Mouse (Mus musculus) hindbrain, embryonic 14.5 days (tissue): ENCODE measurements at regions not wholly inside any gene's neighbourhood (a gene's known extent, or its start where the extent isn't known, plus 50 kb on each side); places are given as distances from the start of the nearest gene placed in this dataset.

Experiments used
- ATAC-seq: fragments of 200-750 bp; cut with Nextera tagmentation; 2 replicates; pipeline ENCODE4 v1.8.0; 2017; ENCODE audit warnings: moderate number of reproducible peaks, mild to moderate bottlenecking, moderate TSS enrichment, moderate library complexity; ENCODE audit not compliant: low FRiP score
- DNase-seq: peaks from one replicate; pipeline ENCODE4 v3.0.0-alpha.2; 2015; ENCODE audit warnings: low spot score
- H3K27ac ChIP-seq: fragments of 300-500 bp; sonication (generic); 2 replicates; pipeline ENCODE4 v1.5.1; 2014; ENCODE audit warnings: mild to moderate bottlenecking, moderate library complexity
- H3K27me3 ChIP-seq: fragments of 300-500 bp; sonication (generic); 2 replicates; pipeline ENCODE4 v1.6.1; 2014; ENCODE audit warnings: mild to moderate bottlenecking, low read length, mixed read lengths; ENCODE audit not compliant: control insufficient read depth, insufficient read depth
- H3K36me3 ChIP-seq: fragments of 300-500 bp; sonication (generic); replicated peaks from 2 replicates; pipeline ENCODE4 v1.6.1; 2014; ENCODE audit not compliant: control insufficient read depth, insufficient read depth
- H3K4me1 ChIP-seq: fragments of 300-500 bp; sonication (generic); replicated peaks from 2 replicates; pipeline ENCODE4 v1.6.1; 2014; ENCODE audit warnings: antibody characterized with exemption, low read length, mixed read lengths; ENCODE audit not compliant: control insufficient read depth, insufficient read depth
- H3K4me2 ChIP-seq: fragments of 300-500 bp; sonication (generic); replicated peaks from 2 replicates; pipeline ENCODE4 v1.6.1; 2014; ENCODE audit warnings: mild to moderate bottlenecking, moderate library complexity
- H3K4me3 ChIP-seq: fragments of 300-500 bp; sonication (generic); replicated peaks from 2 replicates; pipeline ENCODE4 v1.5.1; 2014; ENCODE audit warnings: mild to moderate bottlenecking, low read length
- H3K9ac ChIP-seq: fragments of 300-500 bp; sonication (generic); 2 replicates; pipeline ENCODE4 v1.6.1; 2014
- H3K9me3 ChIP-seq: fragments of 300-500 bp; sonication (generic); 2 replicates; pipeline ENCODE4 v1.6.1; 2016; ENCODE audit warnings: low read length; ENCODE audit not compliant: control insufficient read depth
- WGBS: fragments of 180-500 bp; shearing (Covaris S2); extraction: QIAGEN DNeasy Blood & Tissue Kit; methylation state at CpG from one replicate; pipeline ENCODE4 v1.1.7; 2014; 5-methylcytosine and 5-hydroxymethylcytosine counted together

DNA sequence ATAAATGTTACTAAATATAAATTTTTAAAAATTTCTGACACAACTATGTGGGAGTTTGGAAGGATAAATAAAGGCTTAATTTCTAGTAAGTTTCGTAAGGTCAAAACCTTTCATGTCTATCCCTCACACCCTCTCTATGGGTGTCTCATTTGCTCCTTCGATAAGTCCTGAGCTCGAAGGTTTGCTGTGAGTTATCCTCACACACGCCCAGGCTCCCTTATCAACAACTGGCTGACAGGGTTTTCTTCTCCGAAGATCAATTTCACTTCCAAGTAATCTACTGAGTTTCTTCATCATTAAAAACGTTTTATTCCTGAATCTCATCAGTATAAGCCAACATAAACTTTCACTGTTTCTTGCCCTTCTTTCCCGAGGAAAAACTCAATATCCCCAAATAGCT lies 416.0 kb upstream of the Nudt12 start:
- Histone ChIP-seq H3K36me3 (no peaks in the 10 kb centered on the region), H3K27ac (no peak overlapping the region), H3K9ac (no peak overlapping the region), H3K9me3 (no peaks in the 10 kb centered on the region), H3K4me3 (no peak overlapping the region), H3K4me2 (no peak overlapping the region), H3K4me1 (no peaks in the 10 kb centered on the region), H3K27me3 (no peaks in the 10 kb centered on the region)
- no peak for ATAC-seq
- 77% methylated on average over 7 of the region's 7 CpGs for WGBS
- DNase-seq = no peak

GRCm38 (mm10) chr17:59421489-59421888 lies 408.3 kb upstream of the Nudt12 start:
- Histone ChIP-seq H3K4me1 (no peaks in the 10 kb centered on the region), H3K4me2 (peak overlapping the region; percentile 17; the same call in 1 of the 2 replicates), H3K9ac (no peak overlapping the region), H3K4me3 (no peak overlapping the region), H3K27me3 (no peaks in the 10 kb centered on the region), H3K9me3 (no peaks in the 10 kb centered on the region), H3K36me3 (no peaks in the 10 kb centered on the region), H3K27ac (no peak overlapping the region; the same call in 1 of the 2 replicates)
- no peak for ATAC-seq
- no peak for DNase-seq
- 67% methylated on average over 14 of the region's 14 CpGs for WGBS

GRCm38 (mm10) chr17:59409315-59409714 lies 396.1 kb upstream of the Nudt12 start:
- no peak overlapping the region for H3K27ac ChIP-seq
- no peak for ATAC-seq
- H3K9ac ChIP-seq = no peak overlapping the region
- WGBS = 82% methylated on average over 2 of the region's 2 CpGs
- no peaks in the 10 kb centered on the region for H3K4me1 ChIP-seq
- H3K4me3 ChIP-seq = no peak overlapping the region
- H3K4me2 ChIP-seq = no peak overlapping the region
- no peak for DNase-seq
- no peaks in the 10 kb centered on the region for H3K27me3 ChIP-seq
- no peaks in the 10 kb centered on the region for H3K9me3 ChIP-seq
- no peaks in the 10 kb centered on the region for H3K36me3 ChIP-seq

- Histone ChIP-seq H3K9ac (no peak overlapping the region), H3K9me3 (no peaks in the 10 kb centered on the region), H3K4me1 (no peaks in the 10 kb centered on the region), H3K4me3 (no peak overlapping the region), H3K27me3 (no peaks in the 10 kb centered on the region), H3K36me3 (no peaks in the 10 kb centered on the region), H3K4me2 (no peak overlapping the region), H3K27ac (no peak overlapping the region)
- ATAC-seq (no peak), DNase-seq (no peak)
- whole genome bisulfite sequencing = 73% methylated on average over 1 of the region's 1 CpGs
These were observed 391.4 kb upstream of the Nudt12 start for GRCm38 (mm10) chr17:59404525-59404924.

DNA sequence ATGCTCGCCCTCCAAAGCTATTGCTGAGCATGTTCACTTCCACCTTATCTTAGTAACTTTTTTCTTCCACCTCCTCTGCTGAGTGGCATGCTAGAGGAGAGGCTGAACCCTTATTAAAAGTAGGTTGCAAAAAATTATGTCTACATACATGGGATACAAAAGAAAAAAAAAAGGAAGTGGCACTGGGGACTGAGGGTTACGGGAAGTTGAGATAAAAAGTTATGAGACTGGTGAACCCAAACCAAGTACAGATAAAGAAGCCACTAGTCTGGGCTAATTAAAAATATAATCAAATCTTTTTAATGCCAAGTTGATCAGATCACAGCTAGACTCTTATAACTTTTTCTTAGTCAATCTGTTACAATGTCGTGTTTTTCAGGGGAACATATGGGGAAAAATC lies 384.2 kb upstream of the Nudt12 start:
- no peak overlapping the region for H3K4me2 ChIP-seq
- H3K9me3 ChIP-seq = no peaks in the 10 kb centered on the region
- no peaks in the 10 kb centered on the region for H3K27me3 ChIP-seq
- 94% methylated on average over 3 of the region's 3 CpGs for WGBS
- no peak for DNase-seq
- H3K4me3 ChIP-seq = no peak overlapping the region
- H3K4me1 ChIP-seq = no peaks in the 10 kb centered on the region
- H3K9ac ChIP-seq = no peak overlapping the region
- no peak overlapping the region for H3K27ac ChIP-seq
- no peaks in the 10 kb centered on the region for H3K36me3 ChIP-seq
- ATAC-seq = no peak

- ATAC-seq (no peak), DNase-seq (no peak)
- Histone ChIP-seq H3K27me3 (no peaks in the 10 kb centered on the region), H3K4me3 (no peak overlapping the region), H3K36me3 (no peaks in the 10 kb centered on the region), H3K4me1 (no peaks in the 10 kb centered on the region), H3K9me3 (no peaks in the 10 kb centered on the region), H3K4me2 (no peak overlapping the region), H3K27ac (no peak overlapping the region), H3K9ac (no peak overlapping the region)
- 90% methylated on average over 5 of the region's 5 CpGs for WGBS
These were observed 369.9 kb upstream of the Nudt12 start for GRCm38 (mm10) chr17:59383107-59383438.

DNA sequence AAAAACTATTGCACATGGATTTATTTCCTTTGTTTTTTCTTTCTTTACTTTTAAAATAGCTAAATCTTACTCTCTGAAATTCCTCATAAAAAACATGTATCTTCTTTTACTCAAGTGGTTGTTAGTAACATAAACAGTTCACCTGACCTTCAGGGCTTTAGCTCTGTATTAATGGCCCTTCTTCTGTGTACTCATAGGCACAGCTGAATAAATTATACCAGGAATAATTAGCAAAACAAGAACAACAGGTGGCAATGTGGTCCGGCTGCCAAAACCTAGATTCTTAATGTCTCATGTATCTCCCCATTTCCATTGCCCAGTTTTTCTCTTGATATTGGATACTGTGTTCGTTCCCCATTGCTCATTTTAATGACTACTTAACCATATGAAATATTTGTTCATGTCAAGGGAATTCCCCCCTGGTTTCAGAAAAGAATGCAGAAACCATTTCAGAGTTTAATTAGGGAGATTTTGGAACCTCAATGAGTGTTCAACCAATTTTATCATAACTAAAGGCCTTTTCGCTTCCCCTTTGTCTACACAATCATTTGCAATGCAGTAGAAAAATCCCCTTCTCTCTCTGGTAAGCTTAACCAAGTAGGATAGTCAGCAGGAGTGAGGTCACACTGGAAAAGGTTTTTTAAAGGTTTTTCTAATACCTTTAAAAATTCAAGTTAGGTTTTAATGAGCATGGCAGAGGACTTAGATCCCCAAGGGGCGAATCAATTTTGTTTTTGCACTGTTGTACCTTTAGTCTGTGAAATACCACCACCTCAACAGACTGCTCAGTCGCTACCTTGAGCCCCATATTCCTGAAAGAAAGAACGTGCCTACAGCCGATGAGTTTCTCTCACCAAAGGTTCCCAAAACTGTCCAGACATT lies 369.3 kb upstream of the Nudt12 start:
- no peaks in the 10 kb centered on the region for H3K27me3 ChIP-seq
- H3K4me3 ChIP-seq = no peak overlapping the region
- H3K4me2 ChIP-seq = no peak overlapping the region
- H3K27ac ChIP-seq = no peak overlapping the region
- H3K36me3 ChIP-seq = no peaks in the 10 kb centered on the region
- WGBS = 73% methylated on average over 7 of the region's 7 CpGs
- no peaks in the 10 kb centered on the region for H3K4me1 ChIP-seq
- H3K9ac ChIP-seq = no peak overlapping the region
- ATAC-seq (no peak), DNase-seq (no peak)
- no peaks in the 10 kb centered on the region for H3K9me3 ChIP-seq

GRCm38 (mm10) chr17:59373505-59374106 lies 360.4 kb upstream of the Nudt12 start:
- Histone ChIP-seq H3K4me2 (no peak overlapping the region), H3K4me1 (no peaks in the 10 kb centered on the region), H3K9ac (no peak overlapping the region), H3K4me3 (no peak overlapping the region), H3K36me3 (no peaks in the 10 kb centered on the region), H3K27ac (no peak overlapping the region), H3K9me3 (no peaks in the 10 kb centered on the region), H3K27me3 (no peaks in the 10 kb centered on the region)
- WGBS = 62% methylated on average over 7 of the region's 7 CpGs
- ATAC-seq (no peak), DNase-seq (no peak)

- no peak for ATAC-seq
These were observed 356.7 kb upstream of the Nudt12 start for GRCm38 (mm10) chr17:59369624-59370541.

More at GRCm38 (mm10) chr17:59369624-59370541, 356.7 kb upstream of the Nudt12 start:
- no peak overlapping the region for H3K4me2 ChIP-seq
- WGBS = 77% methylated on average over 7 of the region's 7 CpGs
- H3K9me3 ChIP-seq = no peaks in the 10 kb centered on the region
- no peaks in the 10 kb centered on the region for H3K36me3 ChIP-seq
- no peak overlapping the region for H3K27ac ChIP-seq
- no peaks in the 10 kb centered on the region for H3K4me1 ChIP-seq
- no peak overlapping the region for H3K4me3 ChIP-seq
- no peak for DNase-seq
- no peaks in the 10 kb centered on the region for H3K27me3 ChIP-seq
- H3K9ac ChIP-seq = no peak overlapping the region
